Mouse (Mus musculus): ENCODE data around the gene Rpn1.
"Not testable (repeated sequence)": the region's sequence is repeated elsewhere in the genome, so short reads cannot be mapped to it uniquely, and the experiment has no call there.

Gene Rpn1

DNA sequence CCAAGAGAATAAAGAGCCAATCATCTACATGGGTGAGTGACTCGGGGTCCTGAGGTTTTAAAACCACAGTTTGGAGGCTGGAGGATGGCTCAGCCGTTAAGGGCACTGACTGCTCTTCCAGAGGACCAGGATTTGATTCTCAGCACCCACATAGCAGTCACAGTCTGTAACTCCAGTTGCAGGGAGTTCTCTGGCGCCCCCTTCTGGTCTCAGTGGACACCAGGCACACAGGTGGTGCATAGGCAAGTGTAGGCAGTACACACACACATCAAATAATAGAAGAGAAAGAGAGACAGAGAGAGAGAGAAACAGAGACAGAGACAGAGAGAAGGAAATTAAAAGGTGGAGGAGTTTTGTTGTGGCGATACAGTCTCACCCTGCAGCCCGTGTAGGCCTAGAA is 35.0 kb downstream of the Rpn1 start:
- CTCF ChIA-PET, result no interaction called here

DNA sequence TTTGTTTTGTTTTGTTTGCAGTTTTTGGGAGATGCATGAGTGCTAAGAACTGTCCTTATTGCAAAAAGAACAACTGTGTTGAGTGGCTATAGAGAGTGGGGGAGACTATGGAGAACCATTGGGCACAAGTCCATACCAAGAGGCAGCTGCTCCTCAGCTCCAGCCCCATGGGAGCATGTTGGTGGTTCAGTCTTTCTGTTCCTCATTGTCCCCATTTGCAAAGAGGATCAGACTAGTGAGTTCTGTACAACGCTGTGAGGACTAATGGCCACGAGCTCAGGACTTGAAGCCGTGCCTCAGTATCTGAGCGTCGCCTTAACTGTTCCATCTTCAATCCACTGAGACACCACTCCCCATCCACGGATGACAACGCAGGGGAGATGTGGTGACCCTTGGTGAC is 36.5 kb downstream of the Rpn1 start:
- CTCF ChIA-PET, result no interaction called here

DNA sequence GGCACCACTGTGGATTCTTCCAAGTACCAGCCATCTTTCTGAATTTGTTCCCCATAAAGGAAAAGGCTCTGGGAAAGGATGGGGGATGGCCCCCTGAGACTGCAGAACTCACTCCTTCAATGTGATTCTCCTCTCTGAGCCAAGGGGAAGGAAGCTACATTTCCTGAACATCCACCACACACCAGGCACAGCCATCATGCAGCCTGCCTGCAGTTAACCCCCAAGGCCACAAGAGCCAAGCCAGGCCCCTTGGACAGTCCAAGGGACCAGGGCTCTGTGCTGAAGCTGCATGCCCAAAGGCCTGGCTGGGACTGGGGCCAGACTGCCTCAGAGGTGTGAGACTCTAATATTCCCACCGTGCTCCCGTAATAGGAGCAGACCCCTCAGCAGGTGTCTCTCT is 37.5 kb downstream of the Rpn1 start:
- CTCF ChIA-PET, result no interaction called here

DNA sequence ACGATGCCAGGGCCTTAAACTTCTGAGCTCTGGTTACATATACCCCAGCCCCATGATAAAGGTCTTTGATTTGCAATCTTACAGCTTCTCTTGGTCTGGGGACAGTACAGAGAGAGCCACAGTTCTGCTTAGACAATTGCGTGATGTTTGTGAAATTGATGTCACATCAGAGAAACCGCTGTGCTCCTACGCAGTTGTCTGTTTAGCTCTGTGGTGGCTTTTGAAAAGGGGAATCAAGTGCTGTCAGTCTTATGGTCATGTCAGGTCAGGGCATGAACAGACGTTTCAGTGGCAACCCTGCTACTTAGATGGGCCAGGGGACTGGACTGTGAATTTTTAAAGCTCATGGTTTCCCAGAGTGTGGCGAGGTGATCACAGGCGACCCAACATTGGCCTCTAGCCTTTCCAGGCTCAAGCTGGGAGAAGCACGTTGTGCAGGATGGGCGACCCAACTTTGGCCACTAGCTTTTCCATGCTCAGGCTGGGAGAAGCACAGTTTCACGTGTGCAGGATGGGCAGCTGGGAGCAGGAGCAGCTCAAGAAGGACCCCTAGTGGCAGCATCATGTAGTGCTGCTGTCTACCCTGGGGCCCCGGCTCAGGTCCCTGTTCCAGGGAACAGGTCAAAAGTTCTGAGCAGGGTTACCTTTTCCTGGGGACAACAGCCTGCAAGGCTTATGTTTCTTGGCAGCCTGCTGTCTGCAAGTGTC is 39.0 kb downstream of the Rpn1 start:
- CTCF ChIA-PET, result no interaction called here

DNA sequence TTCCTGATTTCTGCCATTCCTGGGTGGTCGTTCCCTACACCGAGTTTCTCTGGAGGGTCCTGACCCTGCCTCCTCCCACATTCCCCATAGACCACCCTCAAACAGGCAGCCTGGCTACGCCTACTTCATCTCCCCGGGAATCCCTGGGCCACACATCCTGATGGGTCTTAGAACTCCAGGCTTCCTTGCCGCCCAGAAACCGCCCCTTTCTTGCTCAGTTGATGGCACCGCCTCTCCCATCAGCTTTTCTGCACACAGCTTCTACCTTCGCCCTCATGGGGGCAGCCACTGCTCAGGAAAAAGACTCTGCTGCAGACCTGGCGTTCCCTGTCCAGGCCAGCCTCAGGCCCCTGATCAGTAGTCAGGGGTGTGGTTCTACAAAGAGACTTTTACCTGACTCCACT is 39.6 kb downstream of the Rpn1 start:
- CTCF ChIA-PET, result no interaction called here

DNA sequence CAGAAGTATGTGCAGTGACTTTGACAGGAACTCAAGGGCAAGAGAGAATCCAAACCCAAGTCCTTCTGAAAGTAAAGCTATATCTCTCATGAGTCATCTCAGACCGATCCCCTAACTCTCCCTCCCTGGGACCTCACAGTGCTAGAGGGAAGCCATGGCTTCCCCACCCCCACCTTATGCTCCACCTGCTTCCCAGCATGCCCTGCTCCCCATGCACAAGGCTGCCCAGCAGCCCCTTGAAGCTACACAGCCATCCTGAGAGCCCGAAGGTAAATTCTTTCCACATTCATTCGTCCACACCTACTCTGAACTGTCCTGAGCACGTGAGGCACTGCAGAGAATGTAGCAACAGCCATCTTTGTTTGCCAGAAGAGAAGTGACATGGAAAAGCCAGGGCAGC is 40.3 kb downstream of the Rpn1 start:
- CTCF ChIA-PET, result no interaction called here

DNA sequence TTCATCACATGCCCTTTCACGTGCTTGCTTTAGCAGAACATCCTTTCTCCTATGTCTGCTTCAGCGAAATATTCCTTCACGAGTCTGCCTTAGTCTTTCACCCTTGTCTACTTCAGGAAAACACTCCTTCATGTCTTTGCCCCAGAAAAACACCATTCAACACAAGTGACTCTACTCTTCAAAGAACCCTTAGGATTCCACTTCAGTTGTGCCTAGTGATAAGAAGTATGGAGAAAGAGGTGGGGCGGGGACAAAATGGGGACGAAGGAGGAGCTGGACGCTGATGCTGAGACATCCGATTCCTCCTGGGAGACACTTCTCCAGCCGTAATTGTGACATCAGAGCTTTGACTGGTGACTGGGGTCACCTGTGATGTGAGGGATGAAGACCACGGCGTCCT is 41.5 kb downstream of the Rpn1 start:
- CTCF ChIA-PET, result not testable (repeated sequence)

DNA sequence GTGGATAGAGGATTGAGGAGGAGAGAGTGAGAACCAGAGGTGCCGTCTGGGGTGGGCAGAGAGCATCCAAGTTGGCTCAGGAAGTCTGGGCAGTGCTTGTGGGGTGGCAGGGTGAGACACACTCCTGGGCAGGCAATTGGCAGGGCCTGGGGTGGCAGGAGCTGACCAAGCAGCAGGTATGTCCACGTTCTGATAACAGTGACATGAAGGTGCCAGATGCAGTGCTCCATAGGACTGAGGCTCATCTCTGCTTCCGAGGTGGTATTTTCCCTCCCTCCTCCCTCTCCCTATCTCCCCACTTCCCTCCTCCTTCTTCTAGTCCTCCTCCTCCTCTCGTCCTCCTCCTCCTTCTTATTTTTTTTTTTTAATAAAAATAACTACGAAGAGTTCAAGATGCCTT is 47.2 kb downstream of the Rpn1 start:
- CTCF ChIA-PET, result no interaction called here

DNA sequence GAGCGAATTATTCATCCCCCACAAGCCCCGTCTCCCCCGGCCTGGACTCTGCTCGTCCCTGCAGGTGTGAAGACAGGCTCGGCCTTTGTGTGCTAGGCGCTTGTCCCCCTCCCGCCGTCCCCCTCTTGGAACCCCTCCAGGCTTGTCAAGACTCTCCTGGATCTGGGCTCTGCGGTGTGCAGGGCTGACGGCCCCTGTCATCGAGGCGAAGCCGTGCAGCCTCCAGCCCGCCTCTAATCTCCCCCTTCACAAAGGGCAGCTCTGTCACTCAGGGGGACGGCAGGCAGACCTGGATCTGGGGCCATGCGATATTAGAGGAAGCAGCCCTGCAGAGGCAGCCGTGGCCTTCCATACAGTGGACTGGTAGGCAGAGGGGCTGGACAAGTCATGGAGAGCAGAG is 47.8 kb downstream of the Rpn1 start:
- CTCF ChIA-PET, result no interaction called here

DNA sequence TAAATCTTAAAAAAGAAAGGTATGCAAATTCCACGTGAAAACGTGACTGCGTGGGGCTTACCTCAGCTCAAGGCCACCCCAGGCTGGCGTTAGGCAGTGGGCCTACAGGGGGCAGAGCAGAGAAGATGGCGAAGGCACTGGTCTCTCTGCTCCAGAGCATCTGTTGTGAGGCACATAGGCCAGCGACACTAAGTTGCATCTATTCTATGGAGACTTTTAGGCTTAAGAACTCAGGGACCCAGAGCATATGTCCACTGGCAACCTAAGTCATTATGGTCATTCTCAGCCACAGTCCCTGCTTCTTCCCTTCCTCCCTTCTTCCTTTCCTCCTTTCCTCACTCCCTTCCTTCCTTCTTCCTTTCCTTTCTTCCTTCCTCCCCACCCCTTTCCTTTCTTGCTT is 48.8 kb downstream of the Rpn1 start:
- CTCF ChIA-PET, result no interaction called here

DNA sequence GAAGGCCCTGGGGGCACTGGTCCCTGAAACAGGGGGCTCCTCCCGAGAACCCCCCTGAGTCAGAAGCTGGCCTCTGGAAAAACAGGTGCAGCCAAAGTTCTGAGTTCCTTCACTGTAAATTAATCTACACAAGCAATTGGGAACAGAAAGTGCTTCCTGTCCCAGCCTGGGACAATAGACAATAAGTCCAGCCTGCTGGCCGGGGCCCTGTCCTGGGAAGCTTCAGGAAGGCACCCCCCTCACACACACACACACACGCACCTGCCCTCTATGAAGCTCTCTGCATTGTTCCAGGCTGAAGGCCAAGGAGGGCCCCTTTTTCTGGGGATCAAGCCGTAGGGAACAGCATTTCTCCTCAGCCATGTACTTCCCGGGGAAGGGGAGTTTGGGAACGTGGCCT is 49.6 kb downstream of the Rpn1 start:
- CTCF ChIA-PET, result no interaction called here

DNA sequence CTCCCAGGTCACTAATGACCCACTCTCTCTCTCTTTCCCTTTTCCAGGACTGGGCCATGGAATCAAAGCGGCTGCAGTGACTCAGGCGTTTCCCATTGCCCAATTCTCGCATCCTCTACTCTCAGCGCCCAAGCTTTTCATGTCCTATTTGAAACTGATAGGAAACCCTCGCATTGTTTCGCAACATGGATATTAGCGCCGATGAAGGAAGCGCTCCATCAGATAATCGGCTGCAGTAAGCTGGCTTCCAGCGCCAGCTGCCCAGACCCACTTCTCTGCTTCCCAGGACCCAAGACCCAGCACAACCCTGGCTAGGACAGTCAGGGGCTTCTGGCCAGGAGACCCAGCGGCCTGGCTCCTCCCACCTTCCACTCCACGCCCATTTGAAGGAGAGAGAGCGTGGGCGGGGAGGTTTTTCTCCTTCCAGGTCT is 51.9 kb downstream of the Rpn1 start:
- CTCF ChIA-PET, result no interaction called here

DNA sequence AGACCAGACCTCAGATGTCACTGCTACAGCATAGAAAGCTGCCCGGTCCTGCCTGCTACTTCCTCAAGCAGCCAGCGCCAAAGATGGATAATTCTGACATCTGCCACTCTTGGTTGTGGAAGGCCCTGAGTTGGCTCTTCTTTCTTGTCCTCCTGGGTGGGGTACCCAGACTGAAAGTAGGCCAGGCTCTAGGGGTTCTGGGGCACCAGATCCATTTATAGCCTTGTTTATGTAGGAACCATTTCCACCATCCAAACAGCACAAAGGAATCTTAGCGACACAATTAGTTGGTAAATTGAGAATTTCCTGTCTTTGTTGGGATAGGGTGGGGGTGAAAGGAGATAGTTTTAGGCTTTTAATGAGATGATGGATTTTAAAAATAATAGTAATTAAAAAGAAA is 54.2 kb downstream of the Rpn1 start:
- CTCF ChIA-PET, result no interaction called here

DNA sequence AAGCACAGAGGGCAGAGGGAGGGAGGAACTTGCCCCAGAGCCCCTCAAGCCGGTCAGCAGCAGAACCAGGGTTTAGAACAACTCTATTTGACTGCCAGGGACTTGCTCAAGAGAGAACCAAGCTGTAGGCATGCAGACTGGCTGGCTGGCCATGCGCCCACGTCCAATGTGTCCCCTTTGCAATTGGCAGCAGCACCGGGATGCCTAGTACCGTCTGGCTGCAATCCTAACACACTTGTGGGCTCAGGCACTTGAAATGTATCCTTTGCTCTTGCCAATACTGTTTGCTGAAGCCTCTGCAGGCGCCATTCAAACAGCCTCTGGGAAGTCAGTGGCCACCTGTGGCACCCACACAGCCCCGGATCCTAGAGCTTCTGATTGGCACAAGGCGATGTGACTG is 56.0 kb downstream of the Rpn1 start:
- CTCF ChIA-PET, result no interaction called here

DNA sequence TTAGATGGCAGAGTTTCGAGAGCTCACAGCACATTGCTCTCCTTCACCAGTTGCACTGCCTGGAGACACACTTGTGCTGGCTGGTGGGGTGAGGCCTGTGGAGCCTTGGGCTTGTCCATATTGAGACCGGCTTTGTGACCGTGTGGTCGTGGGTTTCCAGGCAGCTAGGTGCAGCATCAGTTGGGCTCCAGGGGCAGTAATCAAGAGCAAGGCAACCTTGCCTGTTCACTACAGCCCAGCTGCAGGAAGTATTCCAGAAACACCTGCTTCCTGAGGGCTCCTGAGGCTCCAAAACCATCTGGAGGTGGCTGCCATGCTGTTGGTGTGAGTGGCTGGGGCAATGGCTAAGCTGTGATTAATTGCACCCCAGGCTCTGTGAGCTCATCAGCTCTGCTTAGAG is 61.5 kb downstream of the Rpn1 start:
- CTCF ChIA-PET, result no interaction called here

DNA sequence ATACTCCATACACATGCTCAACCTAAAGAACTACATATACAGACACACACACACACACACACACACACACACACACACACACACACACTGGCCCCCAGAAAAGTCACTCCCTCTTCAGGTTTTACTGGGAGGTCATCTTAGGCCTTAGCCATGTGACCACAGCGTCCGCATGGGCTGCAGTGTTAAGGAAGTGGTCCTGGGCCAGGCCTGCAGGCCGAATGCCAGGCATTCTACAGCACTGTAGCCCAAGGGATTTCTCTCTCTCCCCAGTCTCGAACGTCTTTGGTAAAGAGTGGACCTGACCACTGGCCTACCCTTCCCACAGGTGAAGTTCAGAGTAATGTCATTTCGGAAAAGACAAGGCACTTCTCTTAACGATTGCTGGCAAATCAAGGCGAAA is 62.3 kb downstream of the Rpn1 start:
- CTCF ChIA-PET, result no interaction called here

DNA sequence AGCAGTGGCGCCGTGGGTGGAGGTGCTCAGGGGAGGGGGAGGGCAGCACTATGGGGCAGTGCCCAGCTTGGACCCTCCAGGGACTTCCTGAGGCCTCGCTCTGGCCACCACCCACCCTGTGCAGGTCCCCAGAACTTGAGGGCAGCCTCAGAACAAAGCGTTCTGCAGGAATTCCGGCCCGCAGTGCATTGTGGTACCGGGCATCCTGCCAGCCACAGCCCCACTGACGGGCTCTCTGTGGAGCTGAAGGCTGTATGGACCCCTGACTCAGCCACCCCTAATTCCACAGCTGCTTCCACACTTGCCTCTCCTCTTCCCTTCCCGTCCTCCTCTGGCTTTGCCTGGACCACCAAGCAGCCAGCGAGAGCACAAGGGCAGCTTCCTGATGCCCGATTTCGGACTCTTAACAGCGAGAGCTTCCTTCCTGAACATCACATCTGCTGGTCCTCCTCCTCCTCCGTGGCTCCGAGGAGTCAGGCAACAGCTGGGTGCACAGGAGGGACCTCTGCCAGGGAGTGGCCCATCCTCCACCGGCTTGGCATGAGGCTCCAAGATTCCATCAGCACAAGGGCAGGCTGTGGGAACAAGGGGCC is 63.2 kb downstream of the Rpn1 start:
- CTCF ChIA-PET, result no interaction called here

DNA sequence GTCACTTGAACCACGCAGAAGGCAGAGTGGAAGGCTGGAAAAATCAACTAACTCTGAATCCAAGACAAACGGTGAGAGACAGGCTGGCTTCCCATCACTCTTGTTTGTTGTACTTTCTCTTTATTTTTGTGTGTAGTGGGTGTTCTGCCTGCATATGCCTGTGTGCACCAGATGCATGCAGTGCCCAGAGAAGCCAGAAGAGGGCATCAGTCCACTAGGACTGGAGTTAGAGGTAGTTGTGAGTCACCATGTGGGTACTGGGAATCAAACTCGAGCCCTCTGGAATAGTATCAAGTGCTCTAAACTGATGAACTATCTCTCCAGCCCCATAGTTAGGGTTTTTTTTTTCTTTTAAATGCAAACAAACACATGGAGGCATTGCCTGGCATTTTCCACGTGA is 67.1 kb downstream of the Rpn1 start:
- CTCF ChIA-PET, result no interaction called here

DNA sequence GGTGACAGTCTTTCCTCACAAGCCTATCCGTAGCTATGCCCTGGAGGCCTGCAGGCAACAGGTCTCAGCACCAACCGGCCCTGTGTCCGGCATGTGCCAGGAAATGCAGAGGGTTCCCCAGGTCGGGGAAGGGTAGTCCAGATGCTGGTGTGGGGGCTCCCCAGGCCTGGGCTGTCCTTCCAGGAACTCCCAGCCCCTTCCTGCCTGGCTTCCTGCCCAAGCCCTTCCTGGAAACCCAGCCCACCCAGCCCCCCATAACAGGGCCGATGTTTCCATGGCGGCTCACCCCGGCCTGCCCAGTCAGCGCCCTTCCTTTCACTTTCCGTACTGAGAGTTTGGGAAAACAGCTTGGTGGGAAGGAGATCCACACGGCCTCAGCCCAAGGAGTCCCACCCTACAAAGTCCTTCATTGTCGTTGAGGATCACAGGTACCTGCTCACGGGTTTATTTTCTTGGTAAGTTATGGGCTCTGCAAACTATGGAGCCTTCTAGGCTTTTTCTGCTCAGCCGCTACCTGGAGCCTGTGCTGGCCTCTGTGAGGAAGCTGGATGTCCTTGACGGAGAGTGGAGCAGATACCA is 67.9 kb downstream of the Rpn1 start:
- CTCF ChIA-PET, result no interaction called here

DNA sequence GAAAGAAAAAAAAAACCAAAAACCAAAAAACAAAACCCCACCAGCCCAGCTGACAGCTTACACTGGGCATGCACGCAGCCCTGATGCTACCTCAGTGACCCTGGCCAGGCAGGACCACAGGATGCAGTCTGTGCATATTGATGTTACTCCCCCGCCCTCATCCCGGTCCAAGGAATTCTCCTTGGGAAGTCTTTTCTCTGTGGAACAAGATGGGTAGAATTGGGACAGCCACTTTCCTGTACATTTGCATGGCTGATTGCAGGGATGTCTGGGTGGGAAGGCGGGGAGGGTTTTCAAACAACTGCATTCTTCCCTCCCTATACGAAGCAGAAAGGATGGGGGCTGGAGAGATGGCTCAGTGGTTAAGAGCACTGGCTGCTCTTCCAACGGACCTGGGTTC is 68.7 kb downstream of the Rpn1 start:
- CTCF ChIA-PET, result no interaction called here
